ENCODE assay signal across 9 mouse cellular contexts in genomic region chr4:107121165-107121943, GRCm38 (mm10). TPM values are rescaled to one million over a fixed set of nuclear protein-coding genes. Genes with fewer than 3 reads are reported as not detected.
DNase-seq lines count a peak whose midpoint lies in the region; ATAC-seq and TF ChIP-seq lines count a peak whose summit lies in the region.
"Had no signal": no experiment of that assay in that cellular context is flagged by ENCODE, and none has a peak within 500 bp of the region (broad histone marks: within the 10 kb centered on the region; RNA-seq: fewer than 3 reads in every experiment).

No protein-coding gene starts in this region.

- no peaks in the 10 kb centered on the region for H3K4me1 ChIP-seq in heart, postnatal 0 days (ENCODE audit: control insufficient read depth, insufficient read depth)
- peaks cover 8% of the 10 kb centered on the region for H3K4me1 ChIP-seq in neural tube, embryonic 11.5 days (ENCODE audit: control insufficient read depth, insufficient read depth, low read length)

- no peak overlapping the region for H3K4me3 ChIP-seq in heart, postnatal 0 days (ENCODE audit: low read depth, low read length)
- no peak overlapping the region for H3K4me3 ChIP-seq in neural tube, embryonic 11.5 days (ENCODE audit: low read depth, low read length)

- peak; percentile 67 for TF ChIP-seq CTCF in heart, postnatal 0 days (IDR thresholded peaks at IDR 0.05; ENCODE audit: low read depth)

- no peaks in the 10 kb centered on the region for H3K9me3 ChIP-seq in heart, postnatal 0 days (replicated peaks; ENCODE audit: control insufficient read depth, low read length)
- H3K9me3 ChIP-seq in neural tube, embryonic 11.5 days (ENCODE audit: control insufficient read depth, low read length), result no peaks in the 10 kb centered on the region

- H3K36me3 ChIP-seq in heart, postnatal 0 days (replicated peaks; ENCODE audit: control insufficient read depth, insufficient read depth, low read length), result no peaks in the 10 kb centered on the region
- H3K36me3 ChIP-seq in neural tube, embryonic 11.5 days (ENCODE audit: control insufficient read depth, insufficient read depth, low read length), result no peaks in the 10 kb centered on the region

- no peak overlapping the region for H3K9ac ChIP-seq in heart, postnatal 0 days (replicated peaks; ENCODE audit: low read depth, low read length)
- peak overlapping the region; percentile 37 for H3K9ac ChIP-seq in neural tube, embryonic 11.5 days (ENCODE audit: low read length)

- DNase-seq in 416B (ENCODE audit: low read depth) (peak; percentile 33), MN1 (ENCODE audit: low spot score) (peak; percentile 60)
- DNase-seq in embryo, embryonic 10.5 days (ENCODE audit: low spot score), result peak; percentile 84
- DNase-seq in heart, postnatal 0 days (ENCODE audit: low spot score), result peak; percentile 39
- peak; percentile 71 to 79 for DNase-seq in kidney, postnatal 4 days
- DNase-seq in neural tube, embryonic 11.5 days (ENCODE audit: low spot score), result peak; percentile 76
- DNase-seq in thymus, adult 18-20 months, result no peak
- no peak for DNase-seq in T-cell, adult 2 months (ENCODE audit: low spot score)

- TF ChIP-seq EP300 in heart, postnatal 0 days (IDR thresholded peaks at IDR 0.05; ENCODE audit: low read depth), result no peak

- ATAC-seq in heart, postnatal 0 days (ENCODE audit: insufficient read depth, low read depth), result peak; percentile 40; the same call in 1 of the 2 replicates
- ATAC-seq in neural tube, embryonic 11.5 days (ENCODE audit: insufficient read depth, low FRiP score, low TSS enrichment), result peak; percentile 72

- WGBS in heart, postnatal 0 days, result 61% methylated on average over 12 of the region's 12 CpGs
- 56% methylated on average over 12 of the region's 12 CpGs for WGBS in neural tube, embryonic 11.5 days

- peaks cover 13% of the 10 kb centered on the region; the same call in 1 of the 2 replicates for H3K27me3 ChIP-seq in heart, postnatal 0 days (ENCODE audit: control insufficient read depth, insufficient read depth, low read length)
- no peaks in the 10 kb centered on the region for H3K27me3 ChIP-seq in neural tube, embryonic 11.5 days (ENCODE audit: control insufficient read depth, insufficient read depth, low read length)

- no peak overlapping the region for H3K27ac ChIP-seq in heart, postnatal 0 days (ENCODE audit: low read depth)
- H3K27ac ChIP-seq in neural tube, embryonic 11.5 days (ENCODE audit: low read depth, low read length), result 0 out of 2 replicates have a peak overlapping the region, but pooled peaks have one; percentile 27

- no peak overlapping the region for H3K4me2 ChIP-seq in heart, postnatal 0 days (ENCODE audit: low read depth, low read length)
- H3K4me2 ChIP-seq in neural tube, embryonic 11.5 days (ENCODE audit: low read depth), result no peak overlapping the region

RNA-seq across cellular contexts. Expression of gene Cdcp2, which starts 24.7 kb away (rescaled TPM):
- not detected in 2 replicates for total RNA-seq in heart, postnatal 0 days (2014; rRNA removed; ENCODE audit: low replicate concordance)
- polyA plus RNA-seq in heart, postnatal 0 days (2015; fragmentation: Nextera tagmentation; extraction: Ambion mirVana), result not detected in 2 replicates
- 0.24 and 0.64 TPM in 2 replicates for polyA plus RNA-seq in neural tube, embryonic 11.5 days (2014; fragmentation: Nextera tagmentation; extraction: Ambion mirVana)
- polyA plus RNA-seq: liver, embryonic 16.5 days had no signal

RNA-seq across cellular contexts. Expression of gene Cyb5rl, which starts 54.6 kb away (rescaled TPM):
- total RNA-seq in heart, postnatal 0 days (2014; rRNA removed; ENCODE audit: low replicate concordance), result 2.4 and 33.0 TPM in 2 replicates
- polyA plus RNA-seq in heart, postnatal 0 days (2015; fragmentation: Nextera tagmentation; extraction: Ambion mirVana), result 5.0 and 5.8 TPM in 2 replicates
- 3.7 and 7.0 TPM in 2 replicates for polyA plus RNA-seq in neural tube, embryonic 11.5 days (2014; fragmentation: Nextera tagmentation; extraction: Ambion mirVana)

RNA-seq across cellular contexts. Expression of gene Mrpl37, which starts 54.7 kb away (rescaled TPM):
- 59.9 and 66.0 TPM in 2 replicates for total RNA-seq in heart, postnatal 0 days (2014; rRNA removed; ENCODE audit: low replicate concordance)
- polyA plus RNA-seq in heart, postnatal 0 days (2015; fragmentation: Nextera tagmentation; extraction: Ambion mirVana), result 87.3 and 89.5 TPM in 2 replicates
- 122 and 124 TPM in 2 replicates for polyA plus RNA-seq in neural tube, embryonic 11.5 days (2014; fragmentation: Nextera tagmentation; extraction: Ambion mirVana)

RNA-seq across cellular contexts. Expression of gene Tmem59, which starts 56.8 kb away (rescaled TPM):
- total RNA-seq in heart, postnatal 0 days (2014; rRNA removed; ENCODE audit: low replicate concordance), result 120 and 156 TPM in 2 replicates
- 323 and 340 TPM in 2 replicates for polyA plus RNA-seq in heart, postnatal 0 days (2015; fragmentation: Nextera tagmentation; extraction: Ambion mirVana)
- 316 and 334 TPM in 2 replicates for polyA plus RNA-seq in neural tube, embryonic 11.5 days (2014; fragmentation: Nextera tagmentation; extraction: Ambion mirVana)

RNA-seq across cellular contexts. Expression of gene Tceanc2, which starts 57.6 kb away (rescaled TPM):
- 1.6 and 8.3 TPM in 2 replicates for total RNA-seq in heart, postnatal 0 days (2014; rRNA removed; ENCODE audit: low replicate concordance)
- 13.0 and 26.4 TPM in 2 replicates for polyA plus RNA-seq in heart, postnatal 0 days (2015; fragmentation: Nextera tagmentation; extraction: Ambion mirVana)
- polyA plus RNA-seq in neural tube, embryonic 11.5 days (2014; fragmentation: Nextera tagmentation; extraction: Ambion mirVana), result 24.8 and 29.1 TPM in 2 replicates

Comparison
In these comparisons a context has a peak if more than half of its experiments do, and no peak if none do; other contexts are left out.
1. DNase-seq: peak in 416B (single experiment), MN1 (single experiment), embryo, embryonic 10.5 days (single experiment), heart, postnatal 0 days (single experiment), kidney, postnatal 4 days (2 of 2) and neural tube, embryonic 11.5 days (single experiment); none in thymus, adult 18-20 months (0 of 2) and T-cell, adult 2 months (single experiment).